Mouse (Mus musculus) kidney, adult 2 months (tissue): ENCODE measurements at regions not wholly inside any gene's neighbourhood (a gene's known extent, or its start where the extent isn't known, plus 50 kb on each side); places are given as distances from the start of the nearest gene placed in this dataset.

Experiments used
- CTCF ChIP-seq: fragments of 200-500 bp; conservative IDR thresholded peaks from 2 replicates; pipeline ENCODE4 v1.5.1; 2011; ENCODE audit warnings: low read depth, mild to moderate bottlenecking, control low read depth, low read length, moderate library complexity, mixed read lengths; ENCODE audit not compliant: insufficient read depth, insufficient read length
- POLR2A ChIP-seq: fragments of 200-500 bp; IDR thresholded peaks from one replicate; pipeline ENCODE4 v1.6.1; 2011; ENCODE audit warnings: low read depth, low read length, control low read depth

- TF ChIP-seq CTCF, result no peak
- no peak for TF ChIP-seq POLR2A
These were observed 141.3 kb downstream of the Olfm4 start for GRCm38 (mm10) chr14:80125156-80125555.
